Mouse (Mus musculus) 3T3-L1 (cell line): ENCODE measurements around the gene Lrrc42.
A peak's percentile ranks its signal among the peaks of the same experiment; 100 is the strongest.

Experiments
- DNase-seq: peaks from one replicate; pipeline ENCODE4 v3.0.0-alpha.2; 2015; ENCODE audit warnings: low read depth, low spot score

Lrrc42 gene

GRCm38 (mm10) chr4:107249471-107249870 lies 3.9 kb downstream of the Lrrc42 start:
- no peak for DNase-seq

DNA sequence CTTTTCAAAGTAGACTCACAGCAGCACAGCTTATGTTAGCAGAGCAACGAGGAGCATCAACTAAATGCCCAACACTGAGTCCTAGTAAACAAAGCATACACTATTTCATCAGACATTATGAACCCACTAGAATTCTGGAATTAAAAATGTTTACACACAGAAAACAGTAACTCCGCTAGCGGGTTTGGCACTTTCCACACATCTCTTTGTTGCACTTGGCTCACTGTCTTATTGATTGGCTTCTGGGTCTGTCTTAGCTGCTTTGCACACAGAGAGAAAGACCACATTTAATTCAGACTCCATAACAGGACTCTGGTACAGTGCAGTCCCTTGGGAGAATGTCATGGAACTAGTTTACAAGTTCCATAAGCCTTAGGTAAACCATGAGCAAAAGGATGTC lies 5.3 kb downstream of the Lrrc42 start:
- no peak for DNase-seq

DNA sequence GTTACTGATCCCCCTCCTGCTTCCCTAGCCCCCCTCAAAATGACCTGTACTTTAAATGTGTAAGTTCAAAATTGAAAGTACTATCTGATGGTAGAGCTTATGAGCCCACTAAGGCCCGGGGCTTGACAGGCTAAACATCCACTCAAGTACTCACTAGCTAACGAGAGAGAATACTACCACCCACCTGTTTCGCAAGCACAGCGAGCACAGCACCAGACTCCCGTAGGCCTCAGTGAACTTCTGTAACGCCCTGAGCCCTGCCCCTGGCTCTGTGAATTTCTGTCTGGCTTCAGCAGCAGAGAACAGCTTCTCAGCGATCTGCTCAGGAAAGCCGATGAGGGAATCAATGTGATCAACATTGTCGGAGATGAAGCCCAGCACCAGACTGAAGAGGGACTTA lies 6.2 kb downstream of the Lrrc42 start:
- DNase-seq, result no peak

DNA sequence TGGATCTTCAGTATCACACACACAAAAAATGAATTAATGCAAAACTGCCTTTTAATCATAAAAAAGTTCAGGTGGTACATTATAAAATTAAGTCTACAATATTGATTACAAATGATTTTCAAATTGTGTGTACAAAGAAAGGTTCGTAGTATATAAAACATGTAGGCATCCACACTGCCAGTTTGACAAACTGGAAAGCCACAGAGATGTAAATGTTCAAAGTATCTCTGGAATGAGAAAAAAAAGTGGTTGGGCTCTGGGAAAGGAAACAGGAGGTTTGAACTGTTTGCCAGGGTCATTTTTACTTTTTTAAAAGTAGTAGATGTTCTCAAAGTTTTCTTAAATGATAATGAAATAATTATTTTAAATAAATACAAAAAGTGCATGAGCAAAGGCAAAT lies 7.3 kb downstream of the Lrrc42 start:
- DNase-seq, result peak; percentile 70

GRCm38 (mm10) chr4:107245368-107245767 lies 8.0 kb downstream of the Lrrc42 start:
- DNase-seq, result peak; percentile 35

- DNase-seq, result no peak
Measured at GRCm38 (mm10) chr4:107243365-107244333, 9.7 kb downstream of the Lrrc42 start.

GRCm38 (mm10) chr4:107240196-107240595 lies 13.1 kb downstream of the Lrrc42 start:
- DNase-seq, result no peak

- no peak for DNase-seq
Measured at GRCm38 (mm10) chr4:107238253-107238652, 15.1 kb downstream of the Lrrc42 start.

DNA sequence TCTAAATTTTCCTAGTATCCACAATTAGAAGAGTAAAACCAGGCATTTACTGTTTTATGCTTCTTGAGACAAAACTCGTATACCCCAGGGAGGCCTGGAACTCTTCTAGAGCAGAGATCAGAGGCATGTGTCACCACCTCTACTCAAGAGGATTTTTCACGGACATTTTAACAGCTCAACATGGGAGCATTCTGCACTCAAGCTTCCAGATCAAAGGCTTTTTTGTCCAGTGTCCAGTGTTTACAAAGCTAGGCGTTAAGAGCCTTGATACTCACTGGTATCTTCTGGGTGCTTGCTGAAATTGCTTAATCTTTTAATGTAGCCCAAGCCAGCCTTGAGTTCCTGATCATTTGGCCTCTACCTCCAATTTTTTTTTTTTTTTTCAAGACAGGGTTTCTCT lies 21.1 kb downstream of the Lrrc42 start:
- peak; percentile 66 for DNase-seq

GRCm38 (mm10) chr4:107226313-107226712 lies 27.0 kb downstream of the Lrrc42 start:
- peak; percentile 26 for DNase-seq

- peak; percentile 86 for DNase-seq
Measured at GRCm38 (mm10) chr4:107223225-107224204, 29.8 kb downstream of the Lrrc42 start.

- DNase-seq, result no peak
Measured at GRCm38 (mm10) chr4:107221524-107221923, 31.8 kb downstream of the Lrrc42 start.

GRCm38 (mm10) chr4:107217574-107217973 lies 35.8 kb downstream of the Lrrc42 start:
- no peak for DNase-seq

DNA sequence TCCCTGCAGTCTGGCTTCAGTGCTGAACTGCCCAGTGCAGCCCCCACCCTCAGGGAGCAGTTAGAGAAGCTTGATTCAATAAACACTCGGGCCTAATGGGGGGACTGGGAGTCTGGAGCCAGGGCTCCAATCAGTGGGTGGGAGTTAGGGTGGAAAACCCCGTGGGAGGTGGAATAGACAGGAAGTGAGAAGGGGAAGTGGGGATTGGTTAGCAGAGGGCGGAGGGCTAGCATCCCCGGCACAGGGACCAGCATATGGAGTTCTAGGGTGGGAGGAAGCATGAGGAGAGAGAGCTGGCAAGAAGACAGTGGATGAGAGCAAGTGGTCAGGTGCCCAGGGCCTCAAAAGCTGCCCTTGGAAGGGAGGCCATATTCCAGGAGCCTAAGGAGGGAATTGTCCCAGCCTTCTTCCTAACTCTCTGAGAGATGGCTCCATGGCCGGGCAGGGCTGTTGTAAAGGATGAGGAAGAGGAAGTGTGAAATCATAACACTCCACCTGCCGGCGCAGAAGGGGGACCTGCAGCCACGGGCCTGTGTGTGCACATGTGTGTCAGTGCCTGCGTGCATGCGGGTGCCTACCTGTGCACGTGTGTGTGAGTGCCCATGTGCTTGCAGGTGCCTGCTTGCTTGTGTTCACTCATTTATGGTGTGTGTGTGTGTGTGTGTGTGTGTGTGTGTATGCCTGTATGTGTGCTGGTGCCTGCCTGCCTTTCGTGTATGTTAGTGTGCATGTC lies 39.9 kb downstream of the Lrrc42 start:
- DNase-seq, result no peak

- DNase-seq, result no peak
Measured at GRCm38 (mm10) chr4:107211936-107212335, 41.4 kb downstream of the Lrrc42 start.

- no peak for DNase-seq
Measured at GRCm38 (mm10) chr4:107211465-107211864, 41.9 kb downstream of the Lrrc42 start.

- DNase-seq, result no peak
Measured at GRCm38 (mm10) chr4:107210483-107211097, 42.7 kb downstream of the Lrrc42 start.

GRCm38 (mm10) chr4:107208880-107209279 lies 44.5 kb downstream of the Lrrc42 start, which contains the start of gene Ldlrad1:
TSS of gene Ldlrad1 (plus strand) at chr4:107209180.
- DNase-seq, result no peak

DNA sequence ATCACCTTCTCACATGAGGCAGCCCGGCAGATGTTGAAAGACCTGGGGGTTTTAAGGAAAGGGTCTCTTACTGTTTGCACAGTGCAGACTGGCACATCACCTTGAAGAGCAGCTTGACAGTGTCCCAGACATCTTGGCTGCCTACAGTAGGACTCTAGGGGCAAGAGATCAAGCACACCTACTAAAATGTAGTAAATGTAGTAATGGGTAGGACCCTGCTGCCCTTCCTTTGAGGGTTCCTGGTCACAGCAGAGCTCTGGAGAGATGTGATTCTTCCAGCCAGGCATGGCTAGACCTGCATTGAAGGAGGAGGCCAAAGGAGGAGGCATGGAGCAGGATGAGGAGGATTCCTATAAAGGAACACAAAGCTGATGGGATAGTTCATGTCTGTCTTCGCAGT lies 46.3 kb downstream of the Lrrc42 start:
- no peak for DNase-seq

- no peak for DNase-seq
Measured at GRCm38 (mm10) chr4:107203001-107203400, 50.3 kb downstream of the Lrrc42 start.

GRCm38 (mm10) chr4:107201779-107202178 lies 51.6 kb downstream of the Lrrc42 start:
- no peak for DNase-seq
